Mouse (Mus musculus): ENCODE measurements around the gene Sec23a.
"Not testable (repeated sequence)": the region's sequence is repeated elsewhere in the genome, so short reads cannot be mapped to it uniquely, and the experiment has no call there.

Sec23a gene

GRCm38 (mm10) chr12:58985766-58986165 lies 26.1 kb downstream of the Sec23a start:
- DNase-seq (ENCODE audit: low read depth, low spot score), result no peak

GRCm38 (mm10) chr12:58981178-58981661 lies 30.6 kb downstream of the Sec23a start:
- not testable (repeated sequence) for DNase-seq (ENCODE audit: low read depth, low spot score)

GRCm38 (mm10) chr12:58976966-58977365 lies 34.9 kb downstream of the Sec23a start:
- no peak for DNase-seq (ENCODE audit: low read depth, low spot score)

GRCm38 (mm10) chr12:58964583-58964982 lies 47.2 kb downstream of the Sec23a start:
- no peak for DNase-seq (ENCODE audit: low read depth, low spot score)

GRCm38 (mm10) chr12:58960844-58961243 lies 51.0 kb downstream of the Sec23a start:
- no peak for DNase-seq (ENCODE audit: low read depth, low spot score)

- DNase-seq (ENCODE audit: low read depth, low spot score), result no peak
These were observed 55.2 kb downstream of the Sec23a start for GRCm38 (mm10) chr12:58956624-58957023.

- no peak for DNase-seq (ENCODE audit: low read depth, low spot score)
These were observed 55.7 kb downstream of the Sec23a start for GRCm38 (mm10) chr12:58956162-58956561.

- DNase-seq (ENCODE audit: low read depth, low spot score), result no peak
These were observed 63.9 kb downstream of the Sec23a start for GRCm38 (mm10) chr12:58947879-58948278.

GRCm38 (mm10) chr12:58947231-58947630 lies 64.6 kb downstream of the Sec23a start:
- DNase-seq (ENCODE audit: low read depth, low spot score), result no peak

GRCm38 (mm10) chr12:58942544-58942943 lies 69.3 kb downstream of the Sec23a start:
- DNase-seq (ENCODE audit: low read depth, low spot score), result no peak

- DNase-seq (ENCODE audit: low read depth, low spot score), result no peak
These were observed 77.2 kb downstream of the Sec23a start for GRCm38 (mm10) chr12:58934580-58934979.

GRCm38 (mm10) chr12:58924996-58925395 lies 86.8 kb downstream of the Sec23a start:
- DNase-seq (ENCODE audit: low read depth, low spot score), result no peak

GRCm38 (mm10) chr12:58924025-58924424 lies 87.8 kb downstream of the Sec23a start:
- DNase-seq (ENCODE audit: low read depth, low spot score), result no peak

GRCm38 (mm10) chr12:58920775-58921174 lies 91.0 kb downstream of the Sec23a start:
- DNase-seq (ENCODE audit: low read depth, low spot score), result peak; percentile 4

- no peak for DNase-seq (ENCODE audit: low read depth, low spot score)
These were observed 92.3 kb downstream of the Sec23a start for GRCm38 (mm10) chr12:58919516-58919915.

- DNase-seq (ENCODE audit: low read depth, low spot score), result no peak
These were observed 102.0 kb downstream of the Sec23a start for GRCm38 (mm10) chr12:58909826-58910225.

Measured in retina, adult 2 months (tissue).